Mouse (Mus musculus): ENCODE measurements around the gene Wdr95. TPM values are rescaled to one million over a fixed set of nuclear protein-coding genes. Genes with fewer than 3 reads are reported as not detected.
A peak's percentile ranks its signal among the peaks of the same experiment; 100 is the strongest.

Wdr95 gene
- total RNA-seq (2021) = under 1 TPM; 0.12 to 0.13 TPM
- long read RNA-seq = 0 reads

DNA sequence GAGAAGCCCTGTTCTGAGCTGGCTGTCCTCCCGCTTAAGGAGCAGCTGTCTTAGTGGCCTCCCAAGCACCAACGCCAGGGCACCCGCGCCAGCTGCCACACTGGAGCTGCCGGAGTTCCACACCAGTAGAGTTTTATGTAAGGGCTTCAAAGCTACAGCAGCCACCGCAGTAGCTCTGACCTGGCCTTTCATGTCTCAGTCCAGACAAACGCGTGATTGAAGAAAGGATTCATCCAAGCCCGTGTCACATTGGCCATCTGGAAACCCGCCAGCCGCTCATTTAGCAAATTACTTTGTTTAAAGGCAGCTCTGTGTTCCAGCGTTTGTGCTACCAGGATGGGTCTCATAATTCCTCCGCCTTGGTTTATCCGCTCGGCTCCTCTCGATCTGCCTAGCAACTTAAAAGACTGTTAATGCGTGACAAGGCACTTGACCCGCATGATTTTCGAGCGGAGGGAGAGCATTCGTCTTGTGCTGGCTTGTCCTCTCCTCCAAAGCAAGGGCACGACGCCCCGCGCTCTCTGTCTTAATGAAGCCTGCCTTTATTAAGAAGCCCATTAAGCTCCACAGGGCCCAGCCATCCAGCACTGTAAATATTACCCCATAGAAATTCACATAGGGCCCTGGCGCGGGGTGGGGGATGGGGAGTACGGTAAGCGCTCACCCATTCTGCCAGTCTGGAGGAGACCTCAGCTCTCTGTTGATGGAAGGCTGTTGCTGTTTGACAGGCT, at the start of gene Wdr95:
Gene Wdr95 (plus strand): TSS at position 681 of the 731 bp plus-strand sequence.
- peak; percentile 29 to 65 for DNase-seq (ENCODE audit: low spot score in 2 of 2)

DNA sequence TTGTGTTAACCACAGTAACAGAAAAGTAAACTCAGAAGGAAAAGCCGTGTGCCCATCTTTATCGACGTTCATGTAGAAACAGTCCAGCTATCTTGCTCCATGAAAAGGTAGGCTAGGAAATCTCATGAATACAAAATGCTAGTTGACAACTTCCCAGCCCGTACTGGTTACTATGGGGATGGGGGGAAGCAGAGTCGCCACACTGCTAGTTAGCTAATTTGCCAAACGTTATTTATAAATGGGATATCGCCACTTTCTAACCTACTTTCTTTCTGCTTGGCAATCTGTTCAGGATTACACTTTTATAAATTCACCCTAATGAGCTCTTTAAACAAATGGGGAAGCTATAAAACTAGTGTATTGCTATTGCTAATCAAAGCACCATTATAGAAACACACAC, 46.6 kb upstream of the Wdr95 start:
- DNase-seq (ENCODE audit: low spot score in 2 of 2) = peak in 1 of 2 experiments; percentile 54

DNA sequence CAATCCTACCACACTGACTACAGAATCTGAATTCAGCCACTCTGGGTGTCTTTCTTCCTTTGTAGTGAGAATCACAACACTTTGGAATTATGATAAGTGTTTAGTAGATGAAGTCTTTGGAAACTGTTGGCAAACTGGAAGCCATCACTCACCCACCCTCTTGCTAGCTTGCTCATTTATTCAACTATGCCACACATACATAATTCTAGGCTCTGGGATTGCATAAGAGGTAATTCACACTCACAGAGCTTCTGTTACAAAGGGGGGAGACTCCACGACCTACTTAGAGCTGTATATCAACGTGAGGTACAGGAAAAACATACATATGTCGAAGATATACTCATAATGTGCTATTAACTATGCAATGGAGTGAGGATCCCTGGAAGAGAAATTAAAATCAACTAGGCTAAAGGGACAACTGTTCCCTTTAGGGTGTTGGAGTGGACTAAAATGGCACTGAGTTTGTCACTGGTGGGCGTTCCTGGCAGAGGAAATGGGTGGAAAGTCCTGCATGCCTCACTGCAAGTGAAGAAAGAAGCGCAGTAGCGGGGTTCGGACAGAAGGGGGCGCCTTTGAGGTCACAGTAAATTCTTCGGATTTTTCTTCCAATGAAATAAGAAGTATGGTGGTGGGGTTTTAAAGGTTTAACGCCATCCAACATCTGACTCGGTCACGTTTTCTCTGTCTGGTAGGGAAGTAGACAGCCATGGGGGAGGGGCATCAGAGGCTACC, 45.0 kb upstream of the Wdr95 start:
- no peak for DNase-seq (ENCODE audit: low spot score in 2 of 2)

DNA sequence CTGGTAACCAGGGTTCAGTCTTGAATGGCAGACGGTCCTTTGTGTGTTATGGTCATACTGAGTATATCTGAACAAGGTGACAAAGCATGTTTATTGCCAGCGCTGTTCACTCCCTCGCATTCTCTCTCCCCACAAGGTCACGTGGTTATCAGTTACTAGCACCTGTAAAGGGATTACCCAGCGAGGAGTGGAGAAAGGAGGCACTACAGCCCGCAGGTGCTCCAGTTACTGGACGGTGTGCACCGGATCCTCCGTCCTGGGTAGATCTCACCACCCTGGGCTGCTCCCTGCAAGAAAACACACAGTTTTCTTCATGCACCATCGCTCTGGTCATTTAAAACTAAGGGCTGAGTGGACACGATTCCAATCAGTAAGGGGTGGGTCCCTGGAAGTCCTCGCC, 44.2 kb upstream of the Wdr95 start:
- DNase-seq (ENCODE audit: low spot score in 2 of 2) = no peak

DNA sequence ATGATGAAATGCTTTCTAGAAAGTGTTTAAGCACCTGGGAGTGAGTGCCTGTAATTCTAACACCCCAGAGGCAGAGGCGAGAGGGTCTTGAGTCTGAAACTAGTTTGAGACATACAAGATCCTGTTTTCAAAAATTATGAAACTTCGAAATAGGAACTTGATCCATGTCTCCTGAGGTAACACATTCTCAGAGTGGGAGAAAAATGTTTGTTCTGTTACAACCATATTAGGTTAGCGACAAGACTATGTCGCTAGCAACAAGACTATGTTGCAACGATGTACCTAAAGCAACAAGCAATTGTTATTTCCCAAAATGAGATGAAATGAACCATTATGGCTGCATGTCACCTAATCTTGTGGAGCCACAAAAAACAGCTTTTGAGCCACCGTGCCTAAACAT, 43.0 kb upstream of the Wdr95 start:
- DNase-seq (ENCODE audit: low spot score in 2 of 2) = no peak

GRCm38 (mm10) chr5:149488360-149489021, 40.0 kb upstream of the Wdr95 start:
- DNase-seq (ENCODE audit: low spot score in 2 of 2) = no peak

GRCm38 (mm10) chr5:149489136-149489535, 39.3 kb upstream of the Wdr95 start:
- peak; percentile 88 to 95 for DNase-seq (ENCODE audit: low spot score in 2 of 2)

DNA sequence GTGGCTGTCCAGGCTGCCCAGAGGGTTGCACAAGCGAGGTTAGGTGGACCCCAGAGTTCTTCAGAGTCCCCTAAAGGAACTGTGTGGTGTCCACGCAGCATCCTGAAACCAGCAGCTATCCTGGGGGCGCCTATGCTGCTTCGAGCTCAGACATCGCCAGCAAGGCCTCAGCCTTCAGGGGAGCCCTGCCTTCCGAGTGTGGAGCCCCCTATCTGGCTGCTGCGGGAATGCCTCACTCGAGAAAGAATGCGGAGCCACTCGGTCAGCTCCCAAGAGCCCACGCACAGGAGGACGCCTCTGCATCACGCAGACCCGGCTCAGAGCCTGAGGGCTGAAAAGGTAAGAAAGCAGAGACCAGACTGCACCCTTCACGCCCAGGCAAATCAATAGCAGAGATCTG, 38.2 kb upstream of the Wdr95 start:
- no peak for DNase-seq (ENCODE audit: low spot score in 2 of 2)

DNA sequence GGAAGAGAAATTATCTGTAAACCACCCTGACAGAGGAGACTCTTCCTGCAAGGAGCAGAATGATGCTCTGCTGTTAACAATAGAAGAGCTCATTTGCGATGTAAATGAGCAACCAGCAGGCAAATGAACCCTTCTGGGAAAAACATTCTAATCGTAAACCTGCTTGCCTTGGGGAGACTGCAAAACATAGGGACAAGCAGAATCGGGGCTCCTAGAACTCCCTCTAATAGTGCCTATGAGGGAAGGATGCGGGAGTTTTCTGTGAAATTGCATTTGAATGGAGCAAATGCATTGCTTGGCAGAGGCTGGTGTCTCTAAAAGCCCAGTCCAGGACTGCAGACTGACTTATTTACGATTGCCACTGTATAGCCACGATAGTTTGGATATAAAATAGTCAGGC, 32.8 kb upstream of the Wdr95 start:
- DNase-seq (ENCODE audit: low spot score in 2 of 2) = no peak

GRCm38 (mm10) chr5:149496401-149497066, 31.9 kb upstream of the Wdr95 start:
- DNase-seq (ENCODE audit: low spot score in 2 of 2) = no peak

- DNase-seq (ENCODE audit: low spot score in 2 of 2) = no peak
Observed at GRCm38 (mm10) chr5:149499936-149500335, 28.5 kb upstream of the Wdr95 start.

- peak; percentile 73 to 85 for DNase-seq (ENCODE audit: low spot score in 2 of 2)
Observed at GRCm38 (mm10) chr5:149503423-149504175, 24.9 kb upstream of the Wdr95 start.

DNA sequence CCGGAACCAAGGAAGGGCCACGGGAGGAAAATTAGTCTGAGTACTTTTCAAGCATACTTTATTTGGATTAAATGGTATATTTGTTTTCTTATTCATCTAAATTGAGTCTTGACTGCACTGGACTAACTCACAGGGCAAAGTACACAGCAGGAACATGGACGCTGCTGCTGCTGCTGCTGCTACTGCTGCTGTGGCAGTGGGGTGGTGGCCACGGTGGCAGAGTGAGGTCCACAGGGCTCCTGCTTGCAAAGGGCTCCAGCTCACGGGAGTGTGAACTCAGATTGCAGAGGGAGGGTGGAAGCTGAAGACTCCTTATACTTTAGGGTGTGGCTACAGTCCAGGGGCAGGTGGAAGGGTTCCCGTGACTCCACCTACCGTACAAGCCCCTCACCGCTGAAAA, 23.5 kb upstream of the Wdr95 start:
- no peak for DNase-seq (ENCODE audit: low spot score in 2 of 2)

DNA sequence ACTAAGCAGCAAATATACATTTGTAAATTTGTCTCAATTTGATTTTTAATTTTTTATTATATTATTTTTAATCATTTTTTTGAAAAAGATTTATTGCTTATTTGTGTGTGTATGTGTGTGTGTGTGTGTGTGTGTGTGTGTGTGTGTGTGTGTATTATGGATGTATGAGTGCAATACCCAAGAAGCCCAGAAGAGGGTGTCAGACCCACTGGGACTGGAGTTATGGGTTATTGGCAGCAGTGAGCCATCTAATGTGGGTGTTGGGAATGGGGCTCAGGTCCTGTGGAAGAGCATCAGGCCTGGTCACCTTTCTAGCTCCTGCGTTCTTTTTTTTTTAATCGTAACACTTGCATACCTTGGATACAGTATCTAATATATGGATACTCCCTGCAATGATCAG, 22.4 kb upstream of the Wdr95 start:
- DNase-seq (ENCODE audit: low spot score in 2 of 2) = no peak

- no peak for DNase-seq (ENCODE audit: low spot score in 2 of 2)
Observed at GRCm38 (mm10) chr5:149508094-149509029, 20.1 kb upstream of the Wdr95 start.

GRCm38 (mm10) chr5:149510323-149510722, 18.2 kb upstream of the Wdr95 start:
- DNase-seq (ENCODE audit: low spot score in 2 of 2) = no peak

DNA sequence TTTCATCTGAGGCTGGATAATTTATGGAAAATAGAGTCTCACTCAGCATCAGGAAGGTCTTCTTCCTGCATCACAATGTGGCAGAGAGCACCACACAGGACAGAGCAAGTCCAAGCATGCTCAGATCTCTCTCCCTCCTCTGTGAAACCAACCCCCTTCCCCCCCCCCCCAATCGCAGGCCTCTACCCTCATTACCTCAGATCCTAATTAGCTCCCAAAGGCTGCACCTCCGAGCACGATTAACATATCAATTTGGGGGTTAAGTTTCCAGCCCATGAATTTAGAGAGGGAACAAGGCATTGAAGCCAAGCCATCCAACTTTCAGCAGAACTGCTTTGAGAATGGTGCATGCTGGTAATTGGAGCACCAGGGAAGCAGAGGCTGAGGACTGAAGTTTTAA, 15.8 kb upstream of the Wdr95 start:
- DNase-seq (ENCODE audit: low spot score in 2 of 2) = no peak

GRCm38 (mm10) chr5:149513438-149514086, 14.9 kb upstream of the Wdr95 start:
- DNase-seq (ENCODE audit: low spot score in 2 of 2) = no peak

GRCm38 (mm10) chr5:149514087-149514671, 14.3 kb upstream of the Wdr95 start:
- DNase-seq (ENCODE audit: low spot score in 2 of 2) = no peak
